Mouse (Mus musculus) spleen, adult 2 months (tissue): ENCODE results near the gene Ccdc80.

Source experiments
- CTCF ChIP-seq: fragments of 200-500 bp; IDR thresholded peaks from 2 replicates; pipeline ENCODE4 v1.5.1; 2011; ENCODE audit warnings: mild to moderate bottlenecking, inconsistent platforms; ENCODE audit not compliant: insufficient read depth, insufficient read length, insufficient replicate concordance; ENCODE audit errors: extremely low read depth
- POLR2A ChIP-seq: fragments of 200-500 bp; IDR thresholded peaks from 2 replicates; pipeline ENCODE4 v1.6.1; 2011; ENCODE audit warnings: low read depth, low read length, inconsistent platforms

- TF ChIP-seq POLR2A, result peak; percentile 25
- no peak for TF ChIP-seq CTCF
Measured at GRCm38 (mm10) chr16:45158522-45159388, 65.6 kb downstream of the Ccdc80 start, which contains the start of the genes Slc35a5 and Atg3.
